Mouse (Mus musculus) stomach, postnatal 0 days (tissue): ENCODE measurements around the gene Kcna7.

Source experiments
- CTCF ChIP-seq: IDR thresholded peaks from 2 replicates; pipeline ENCODE4 v1.5.1; 2016; ENCODE audit warnings: antibody characterized with exemption, low read depth, mild to moderate bottlenecking, moderate library complexity
- EP300 ChIP-seq: optimal IDR thresholded peaks from 2 replicates; pipeline ENCODE3; 2016; ENCODE audit warnings: antibody characterized with exemption

DNA sequence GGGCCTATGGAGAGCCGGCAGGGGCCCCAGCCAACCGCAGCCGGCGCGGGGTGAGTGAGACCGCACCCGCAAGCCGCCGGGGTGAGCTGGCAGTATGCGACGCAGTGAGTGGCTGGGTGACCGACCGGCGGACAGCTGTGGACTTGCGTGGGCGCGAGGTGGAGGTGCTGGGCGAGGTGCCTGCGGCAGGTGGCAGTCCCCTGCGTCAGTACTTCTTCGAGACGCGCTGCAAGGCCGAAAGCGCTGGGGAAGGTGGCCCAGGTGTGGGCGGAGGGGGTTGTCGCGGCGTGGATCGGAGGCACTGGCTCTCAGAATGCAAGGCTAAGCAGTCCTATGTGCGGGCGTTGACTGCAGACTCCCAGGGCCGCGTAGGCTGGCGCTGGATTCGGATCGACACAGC, 10.2 kb downstream of the Kcna7 start:
- TF ChIP-seq CTCF (no peak), EP300 (no peak)
